Mouse (Mus musculus) limb, embryonic 13.5 days (tissue): Measurements from ENCODE around the gene Pgghg. TPM values are rescaled to one million over a fixed set of nuclear protein-coding genes. Genes with fewer than 3 reads are reported as not detected.

Source experiments
- ATAC-seq: fragments of 200-750 bp; cut with Nextera tagmentation; 2 replicates; pipeline ENCODE4 v1.8.0; 2017; ENCODE audit warnings: low read depth, moderate number of reproducible peaks, moderate TSS enrichment; ENCODE audit not compliant: low FRiP score
- H3K27ac ChIP-seq: fragments of 300-500 bp; sonication (generic); 2 replicates; pipeline ENCODE4 v1.5.1; 2015; ENCODE audit warnings: inconsistent platforms, mild to moderate bottlenecking, moderate library complexity
- H3K27me3 ChIP-seq: fragments of 300-500 bp; sonication (generic); 2 replicates; pipeline ENCODE4 v1.6.1; 2015; ENCODE audit warnings: mild to moderate bottlenecking, inconsistent platforms
- H3K36me3 ChIP-seq: fragments of 300-500 bp; sonication (generic); 2 replicates; pipeline ENCODE4 v1.6.1; 2015; ENCODE audit warnings: inconsistent platforms, mild to moderate bottlenecking, moderate library complexity
- H3K4me1 ChIP-seq: fragments of 300-500 bp; sonication (generic); 2 replicates; pipeline ENCODE4 v1.6.1; 2015; ENCODE audit warnings: inconsistent platforms
- H3K4me2 ChIP-seq: fragments of 300-500 bp; sonication (generic); replicated peaks from 2 replicates; pipeline ENCODE4 v1.6.1; 2015; ENCODE audit warnings: inconsistent platforms, mild to moderate bottlenecking, moderate library complexity
- H3K4me3 ChIP-seq: fragments of 300-500 bp; sonication (generic); 2 replicates; pipeline ENCODE4 v1.5.1; 2015; ENCODE audit warnings: moderate library complexity, mild to moderate bottlenecking, inconsistent platforms
- H3K9ac ChIP-seq: fragments of 300-500 bp; sonication (generic); 2 replicates; pipeline ENCODE4 v1.6.1; 2015; ENCODE audit warnings: mild to moderate bottlenecking, inconsistent platforms
- H3K9me3 ChIP-seq: fragments of 300-500 bp; sonication (generic); 2 replicates; pipeline ENCODE4 v1.6.1; 2016; ENCODE audit warnings: inconsistent platforms
- WGBS: fragments of 180-500 bp; shearing (Covaris S2); methylation state at CpG from one replicate; pipeline ENCODE4 v1.1.7; 2015; 5-methylcytosine and 5-hydroxymethylcytosine counted together
- polyA plus RNA-seq: library from polyadenylated mRNA; unstranded; fragments of >200 nt; fragmentation: Nextera tagmentation; extraction: Ambion mirVana; gene quantifications from 2 replicates; pipeline ENCODE4 v1.2.1, GENCODE M21; 2015

Pgghg gene
- polyA plus RNA-seq, 1 experiment from 2014 or later = 28.0 TPM

GRCm38 (mm10) chr7:140908634-140909107 lies 32.5 kb upstream of the Pgghg start:
- Histone ChIP-seq H3K4me1 (peaks cover 3% of the 10 kb centered on the region), H3K9me3 (no peaks in the 10 kb centered on the region), H3K9ac (peak overlapping the region; percentile 57), H3K4me2 (peak overlapping the region; percentile 75), H3K36me3 (no peaks in the 10 kb centered on the region), H3K27ac (no peak overlapping the region), H3K27me3 (no peaks in the 10 kb centered on the region), H3K4me3 (peak overlapping the region; percentile 44)
- ATAC-seq = peak; percentile 70; the same call in 1 of the 2 replicates
- WGBS = 1% methylated on average over 19 of the region's 19 CpGs

- 72% methylated on average over 3 of the region's 3 CpGs for WGBS
- H3K9ac ChIP-seq = no peak overlapping the region
- H3K27me3 ChIP-seq = no peaks in the 10 kb centered on the region; the same call in 1 of the 2 replicates
- H3K27ac ChIP-seq = no peak overlapping the region
- H3K4me3 ChIP-seq = no peak overlapping the region
- H3K4me2 ChIP-seq = no peak overlapping the region
- no peaks in the 10 kb centered on the region for H3K36me3 ChIP-seq
- H3K9me3 ChIP-seq = no peaks in the 10 kb centered on the region
- no peak for ATAC-seq
- H3K4me1 ChIP-seq = peaks cover 3% of the 10 kb centered on the region
Measured at GRCm38 (mm10) chr7:140912293-140912692, 28.9 kb upstream of the Pgghg start.

GRCm38 (mm10) chr7:140912846-140913482 lies 28.2 kb upstream of the Pgghg start:
- Histone ChIP-seq H3K4me3 (no peak overlapping the region), H3K9ac (no peak overlapping the region), H3K27me3 (peaks cover under 1% of the 10 kb centered on the region; the same call in 1 of the 2 replicates), H3K4me2 (no peak overlapping the region), H3K9me3 (no peaks in the 10 kb centered on the region), H3K27ac (no peak overlapping the region), H3K36me3 (no peaks in the 10 kb centered on the region), H3K4me1 (peaks cover 3% of the 10 kb centered on the region)
- whole genome bisulfite sequencing = 61% methylated on average over 5 of the region's 5 CpGs
- no peak for ATAC-seq

- H3K9me3 ChIP-seq = no peaks in the 10 kb centered on the region
- peaks cover 9% of the 10 kb centered on the region for H3K27me3 ChIP-seq
- H3K4me2 ChIP-seq = no peak overlapping the region
- no peaks in the 10 kb centered on the region for H3K4me1 ChIP-seq
- H3K36me3 ChIP-seq = no peaks in the 10 kb centered on the region
- WGBS = 81% methylated on average over 8 of the region's 8 CpGs
- no peak for ATAC-seq
- no peak overlapping the region for H3K27ac ChIP-seq
- H3K4me3 ChIP-seq = no peak overlapping the region
- H3K9ac ChIP-seq = no peak overlapping the region
Measured at GRCm38 (mm10) chr7:140914031-140914690, 27.0 kb upstream of the Pgghg start.

DNA sequence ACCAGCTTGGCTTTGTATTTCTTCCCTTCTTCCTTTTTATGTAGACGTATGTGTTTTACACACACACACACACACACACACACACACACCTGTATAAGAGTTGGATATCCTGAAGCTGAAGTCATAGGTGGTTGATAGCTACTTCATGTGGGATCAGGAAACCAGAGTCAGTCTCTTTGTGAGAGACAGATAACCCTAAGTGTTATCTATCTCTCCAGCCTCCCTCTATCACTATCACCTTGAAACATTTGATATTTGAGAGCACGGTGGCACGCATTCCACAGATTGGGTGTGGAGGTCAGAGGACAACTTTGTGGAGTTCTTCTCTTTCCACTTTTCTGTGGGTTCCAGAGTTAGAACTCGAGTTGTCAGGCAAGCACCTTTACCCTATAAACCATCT lies 21.3 kb upstream of the Pgghg start:
- Histone ChIP-seq H3K9me3 (no peaks in the 10 kb centered on the region), H3K4me2 (no peak overlapping the region), H3K27me3 (peaks cover 66% of the 10 kb centered on the region), H3K4me1 (peaks cover 13% of the 10 kb centered on the region), H3K27ac (no peak overlapping the region), H3K4me3 (no peak overlapping the region), H3K36me3 (no peaks in the 10 kb centered on the region), H3K9ac (no peak overlapping the region)
- WGBS = 78% methylated on average over 4 of the region's 4 CpGs
- ATAC-seq = no peak

GRCm38 (mm10) chr7:140920418-140921029 lies 20.7 kb upstream of the Pgghg start, which contains the start of gene Nlrp6:
Nlrp6 (plus strand) TSS chr7:140920902.
- H3K4me3 ChIP-seq = no peak within 1 kb of the TSS
- H3K9ac ChIP-seq = no peak within 1 kb of the TSS
- no peaks in the 10 kb centered on the region for H3K9me3 ChIP-seq
- no peak within 1 kb of the TSS for H3K4me2 ChIP-seq
- H3K27me3 ChIP-seq = peaks cover 72% of the 10 kb centered on the region
- H3K27ac ChIP-seq = no peak within 1 kb of the TSS
- peaks cover 13% of the 10 kb centered on the region for H3K4me1 ChIP-seq
- 70% methylated on average over 8 of the region's 8 CpGs for WGBS
- no peaks in the 10 kb centered on the region for H3K36me3 ChIP-seq
- ATAC-seq = no peak

DNA sequence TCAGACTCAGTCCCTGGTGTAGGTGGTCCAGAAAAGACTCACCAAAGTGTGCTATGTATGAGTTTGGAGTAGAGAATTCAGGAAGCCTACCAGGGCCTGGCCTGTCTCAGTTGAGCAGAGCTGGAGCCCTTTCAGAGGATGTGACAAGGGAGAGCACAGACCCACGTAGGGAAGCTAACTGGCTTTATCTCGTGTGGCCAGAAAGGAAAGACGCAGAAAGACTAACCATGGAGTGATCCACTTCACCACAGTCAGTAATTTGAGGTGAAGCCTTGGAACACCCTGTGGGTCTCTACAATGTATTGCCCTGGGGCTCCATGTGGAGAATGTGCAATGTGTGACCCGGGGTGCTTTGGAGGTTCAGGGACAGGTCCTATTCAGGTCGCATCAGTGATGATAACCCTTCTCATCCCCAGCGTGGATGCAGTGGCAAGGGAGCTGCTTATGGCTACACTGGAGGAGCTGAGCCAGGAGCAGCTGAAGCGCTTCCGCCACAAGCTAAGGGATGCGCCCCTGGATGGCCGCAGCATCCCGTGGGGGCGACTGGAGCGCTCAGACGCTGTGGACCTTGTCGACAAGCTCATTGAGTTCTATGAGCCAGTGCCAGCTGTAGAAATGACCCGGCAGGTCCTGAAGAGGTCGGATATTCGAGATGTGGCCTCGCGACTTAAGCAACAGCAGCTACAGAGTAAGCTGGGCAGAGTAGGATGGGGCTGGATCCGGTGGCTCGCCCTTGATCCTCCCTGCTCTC lies 19.8 kb upstream of the Pgghg start:
- Histone ChIP-seq H3K4me2 (no peak overlapping the region), H3K9me3 (no peaks in the 10 kb centered on the region), H3K27ac (no peak overlapping the region), H3K4me3 (peak overlapping the region; percentile 40; the same call in 1 of the 2 replicates), H3K4me1 (peaks cover 13% of the 10 kb centered on the region), H3K36me3 (no peaks in the 10 kb centered on the region), H3K27me3 (peaks cover 72% of the 10 kb centered on the region), H3K9ac (no peak overlapping the region)
- WGBS = 26% methylated on average over 22 of the region's 22 CpGs
- no peak for ATAC-seq

DNA sequence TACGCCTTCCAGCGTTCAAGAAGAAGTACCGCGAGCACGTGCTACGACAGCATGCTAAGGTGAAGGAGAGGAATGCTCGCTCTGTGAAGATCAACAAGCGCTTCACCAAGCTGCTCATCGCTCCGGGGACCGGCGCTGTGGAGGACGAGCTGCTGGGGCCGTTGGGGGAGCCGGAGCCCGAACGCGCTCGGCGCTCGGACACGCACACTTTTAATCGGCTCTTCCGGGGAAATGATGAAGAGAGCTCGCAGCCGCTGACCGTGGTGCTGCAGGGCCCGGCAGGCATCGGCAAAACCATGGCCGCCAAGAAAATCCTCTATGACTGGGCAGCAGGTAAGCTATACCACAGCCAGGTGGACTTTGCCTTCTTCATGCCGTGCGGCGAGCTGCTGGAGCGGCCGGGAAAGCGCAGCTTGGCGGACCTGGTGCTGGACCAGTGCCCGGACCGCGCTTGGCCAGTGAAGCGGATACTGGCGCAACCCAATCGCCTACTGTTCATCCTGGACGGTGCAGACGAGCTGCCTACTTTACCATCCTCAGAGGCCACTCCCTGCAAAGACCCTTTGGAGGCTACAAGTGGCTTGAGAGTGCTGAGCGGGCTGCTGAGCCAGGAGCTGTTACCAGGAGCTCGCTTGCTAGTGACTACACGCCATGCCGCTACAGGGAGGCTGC lies 18.7 kb upstream of the Pgghg start:
- H3K9ac ChIP-seq = no peak overlapping the region
- peak overlapping the region; percentile 40 for H3K4me3 ChIP-seq
- peak overlapping the region; percentile 67 for H3K4me2 ChIP-seq
- H3K9me3 ChIP-seq = no peaks in the 10 kb centered on the region
- ATAC-seq = no peak
- peaks cover 13% of the 10 kb centered on the region for H3K4me1 ChIP-seq
- under 1% methylated on average over 49 of the region's 49 CpGs for WGBS
- no peak overlapping the region for H3K27ac ChIP-seq
- H3K27me3 ChIP-seq = peaks cover 72% of the 10 kb centered on the region
- no peaks in the 10 kb centered on the region for H3K36me3 ChIP-seq

GRCm38 (mm10) chr7:140923070-140923775 lies 18.0 kb upstream of the Pgghg start:
- Histone ChIP-seq H3K27me3 (peaks cover 69% of the 10 kb centered on the region), H3K36me3 (no peaks in the 10 kb centered on the region), H3K4me3 (peak overlapping the region; percentile 40), H3K27ac (no peak overlapping the region), H3K9ac (no peak overlapping the region), H3K4me1 (peaks cover 13% of the 10 kb centered on the region), H3K9me3 (no peaks in the 10 kb centered on the region), H3K4me2 (peak overlapping the region; percentile 67)
- no peak for ATAC-seq
- 23% methylated on average over 30 of the region's 30 CpGs for WGBS

DNA sequence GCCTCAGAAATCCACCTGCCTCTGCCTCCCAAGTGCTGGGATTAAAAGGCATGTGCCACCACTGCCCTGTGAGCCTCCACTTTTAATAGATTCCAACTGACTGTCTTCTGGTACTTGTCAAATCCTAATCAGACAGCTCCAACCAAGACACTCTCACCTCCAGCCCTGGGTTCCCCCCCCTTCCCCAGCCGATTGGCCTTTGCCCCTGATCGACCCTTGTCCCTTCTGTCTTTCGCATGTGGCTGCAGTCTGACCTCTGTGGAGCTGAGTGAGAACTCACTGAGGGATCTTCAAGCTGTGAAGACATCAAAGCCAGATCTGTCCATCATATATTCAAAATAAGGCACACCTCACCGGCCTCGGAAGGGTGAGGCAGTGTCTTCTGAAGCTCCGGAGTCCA lies 14.0 kb upstream of the Pgghg start:
- Histone ChIP-seq H3K9ac (no peak overlapping the region), H3K36me3 (no peaks in the 10 kb centered on the region), H3K4me1 (peaks cover 8% of the 10 kb centered on the region), H3K4me3 (no peak overlapping the region), H3K9me3 (0 out of 2 replicates have a peak, but pooled peaks cover 4% of the 10 kb centered on the region), H3K4me2 (no peak overlapping the region), H3K27ac (no peak overlapping the region), H3K27me3 (peaks cover 33% of the 10 kb centered on the region)
- WGBS = 83% methylated on average over 6 of the region's 6 CpGs
- ATAC-seq = no peak

DNA sequence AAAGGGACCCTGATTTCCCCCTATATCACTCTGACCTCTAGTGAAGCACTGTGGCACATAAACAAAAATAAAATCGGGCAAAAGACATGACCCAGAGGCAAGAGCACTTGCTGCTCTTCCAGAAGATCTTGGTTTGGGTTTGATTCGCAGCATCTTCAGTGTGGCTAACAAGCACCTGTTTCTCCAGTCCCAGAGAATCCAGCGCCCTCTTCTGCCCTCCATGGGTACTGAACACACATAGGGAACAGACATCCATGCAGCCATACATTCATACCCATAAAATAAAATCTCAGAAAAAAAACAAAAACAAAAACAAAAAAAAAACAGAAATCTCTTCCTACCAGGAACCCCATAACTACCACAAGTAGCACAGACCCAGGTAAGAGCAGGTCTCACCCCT lies 2.8 kb upstream of the Pgghg start:
- Histone ChIP-seq H3K4me2 (no peak overlapping the region), H3K36me3 (peaks cover 3% of the 10 kb centered on the region), H3K27me3 (peaks cover 9% of the 10 kb centered on the region; the same call in 1 of the 2 replicates), H3K4me1 (peaks cover 42% of the 10 kb centered on the region), H3K9ac (no peak overlapping the region), H3K4me3 (no peak overlapping the region), H3K9me3 (no peaks in the 10 kb centered on the region), H3K27ac (no peak overlapping the region)
- ATAC-seq = no peak
- WGBS = 48% methylated on average over 3 of the region's 3 CpGs
